Mouse (Mus musculus): ENCODE measurements around the gene Calhm1.

Calhm1 gene

DNA sequence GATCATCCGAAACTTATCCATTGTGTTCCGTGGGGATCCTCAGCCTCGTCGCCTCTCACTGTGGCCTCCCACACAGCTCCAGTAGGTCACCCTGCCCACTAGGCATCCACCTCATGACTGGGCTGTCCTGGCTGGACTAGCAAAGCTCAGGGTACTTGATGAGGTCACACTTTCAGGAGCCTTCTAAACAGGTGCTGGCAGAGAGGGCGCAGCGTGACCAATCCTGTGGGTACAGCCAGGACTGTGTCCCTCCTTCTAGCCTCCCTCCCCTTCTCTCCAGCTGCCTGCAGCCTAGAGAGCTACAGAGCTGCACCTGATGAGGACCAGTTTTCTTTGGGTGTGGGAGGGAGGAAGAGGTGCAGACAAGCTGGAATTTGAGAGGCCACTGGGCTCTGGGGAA lies at the start of gene Calhm1:
Gene Calhm1, minus strand, starts transcription at position 101 of the 400 bp plus-strand sequence.
- no peak for DNase-seq (ENCODE audit: low read depth in 1 of 2, low spot score in 2 of 2)

DNA sequence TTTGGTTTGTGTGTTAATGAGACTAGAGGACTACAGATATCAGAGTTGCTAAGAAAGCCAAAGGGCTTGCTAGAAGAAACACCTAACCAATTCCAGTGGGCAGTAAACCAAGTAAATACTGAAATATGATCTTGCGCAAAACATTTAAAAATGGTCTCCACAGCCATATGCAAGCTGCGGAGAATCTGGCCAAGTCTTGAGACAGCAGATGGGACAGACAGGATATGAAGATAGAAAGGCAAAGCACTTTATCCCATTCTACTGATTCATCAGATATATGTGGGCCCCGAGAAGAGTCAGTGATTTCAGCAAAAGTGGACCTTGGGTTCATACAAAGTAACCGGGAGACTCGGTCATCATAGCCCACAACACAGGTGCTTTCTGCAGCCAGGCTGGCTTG lies 48.1 kb upstream of the Calhm1 start:
- DNase-seq (ENCODE audit: low read depth in 1 of 2, low spot score in 2 of 2) = no peak

DNA sequence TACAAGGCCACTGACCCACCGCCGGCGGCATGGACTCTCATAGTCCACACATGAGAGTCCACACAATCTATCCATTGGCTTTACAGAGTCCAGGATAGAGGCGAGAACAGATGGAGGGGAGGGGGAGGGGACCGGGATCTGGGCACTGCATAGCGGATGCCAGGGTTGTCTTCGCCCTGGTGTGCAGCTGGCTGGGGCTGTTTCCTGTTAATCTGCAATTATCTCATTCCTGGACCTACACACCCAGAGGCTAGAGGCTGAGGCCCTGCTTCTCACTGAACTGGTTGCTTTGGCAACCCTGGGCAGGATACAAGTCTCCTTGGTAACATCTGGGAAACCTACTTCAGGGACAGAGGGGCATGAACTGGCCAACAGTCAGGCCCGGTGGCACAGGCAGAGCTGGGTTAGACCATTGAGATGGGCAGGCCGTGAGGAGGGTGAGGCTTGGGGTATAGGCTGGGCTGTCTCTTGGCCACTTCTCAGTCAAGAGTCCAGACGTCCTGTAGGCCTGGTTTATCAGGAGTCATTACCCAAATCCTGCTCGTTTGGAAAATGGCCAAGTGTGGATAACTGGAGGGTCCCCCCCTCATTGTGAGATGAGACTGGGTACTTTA lies 44.6 kb upstream of the Calhm1 start:
- no peak for DNase-seq (ENCODE audit: low read depth in 1 of 2, low spot score in 2 of 2)

DNA sequence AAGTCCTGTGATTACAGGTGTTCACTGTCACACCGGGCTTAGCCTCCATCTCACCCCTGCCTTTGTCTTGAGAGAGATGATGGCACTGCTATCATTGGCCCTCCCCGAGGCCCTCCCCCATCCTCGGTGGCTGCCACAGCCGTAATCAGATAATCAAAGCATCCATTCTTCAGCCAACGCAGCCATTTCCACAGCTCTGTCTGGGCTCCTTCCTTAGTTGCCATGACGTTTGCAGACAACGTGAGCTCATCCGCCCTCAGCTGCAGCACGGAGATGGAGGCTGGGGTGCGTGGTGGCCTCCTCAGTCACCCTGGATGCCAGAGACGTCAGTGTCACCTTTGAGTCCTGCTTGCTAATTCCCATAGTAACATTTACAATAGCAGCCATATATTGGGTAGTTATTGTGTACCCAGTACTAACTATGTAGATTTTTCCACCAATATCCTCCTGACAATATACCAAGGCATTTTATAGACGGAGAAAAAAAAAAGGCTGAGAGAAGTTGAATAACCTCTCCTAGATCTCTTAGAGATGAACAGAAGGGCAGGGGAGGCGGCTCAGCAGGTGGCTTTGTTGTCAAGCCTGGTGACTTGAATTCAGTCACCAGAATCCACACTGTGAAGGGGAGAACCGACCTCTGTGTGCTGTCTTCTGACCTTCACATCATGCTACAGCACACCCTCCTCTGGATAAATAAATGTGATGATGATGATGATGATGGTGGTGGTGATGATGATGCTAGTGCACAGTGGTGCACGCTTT lies 42.6 kb upstream of the Calhm1 start:
- DNase-seq (ENCODE audit: low read depth in 1 of 2, low spot score in 2 of 2) = no peak

DNA sequence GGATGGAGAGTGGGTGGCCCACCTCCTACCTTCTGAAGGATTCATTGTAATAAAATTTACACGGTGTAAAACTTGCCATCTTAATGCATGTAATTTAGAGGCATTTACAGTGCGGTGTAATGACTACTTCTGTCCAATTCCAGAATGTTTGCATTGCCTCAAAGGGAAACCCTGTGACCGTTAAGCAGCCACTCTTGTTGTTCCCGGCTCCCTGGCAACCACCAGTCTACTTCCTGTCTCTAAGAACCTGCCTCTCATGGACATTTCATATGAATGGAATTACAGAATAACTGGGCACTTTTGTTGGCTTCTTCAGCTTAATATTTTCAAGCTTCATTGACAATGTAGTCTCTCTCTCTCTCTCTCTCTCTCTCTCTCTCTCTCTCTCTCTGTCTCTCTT lies 40.7 kb upstream of the Calhm1 start:
- no peak for DNase-seq (ENCODE audit: low read depth in 1 of 2, low spot score in 2 of 2)

DNA sequence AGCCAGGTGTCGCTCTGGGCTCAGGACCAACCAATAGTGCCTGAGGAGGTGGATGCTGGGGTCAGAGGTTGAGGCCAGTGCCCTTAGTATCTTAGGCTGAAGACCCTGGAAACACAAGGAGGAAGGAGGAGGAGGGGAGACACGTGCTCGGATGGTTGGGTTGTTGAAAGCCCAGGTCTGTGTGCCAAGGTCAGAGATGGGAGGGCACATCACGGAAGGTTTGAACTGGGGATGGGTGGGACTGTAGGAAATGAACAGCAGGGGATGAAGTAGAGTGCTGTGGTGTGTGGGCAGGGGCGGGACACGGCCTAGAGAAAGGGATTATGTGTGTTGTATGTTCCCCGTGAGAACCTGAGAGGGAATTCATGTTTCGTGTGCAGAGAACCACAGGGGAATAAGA lies 40.2 kb upstream of the Calhm1 start:
- DNase-seq (ENCODE audit: low read depth in 1 of 2, low spot score in 2 of 2) = no peak

DNA sequence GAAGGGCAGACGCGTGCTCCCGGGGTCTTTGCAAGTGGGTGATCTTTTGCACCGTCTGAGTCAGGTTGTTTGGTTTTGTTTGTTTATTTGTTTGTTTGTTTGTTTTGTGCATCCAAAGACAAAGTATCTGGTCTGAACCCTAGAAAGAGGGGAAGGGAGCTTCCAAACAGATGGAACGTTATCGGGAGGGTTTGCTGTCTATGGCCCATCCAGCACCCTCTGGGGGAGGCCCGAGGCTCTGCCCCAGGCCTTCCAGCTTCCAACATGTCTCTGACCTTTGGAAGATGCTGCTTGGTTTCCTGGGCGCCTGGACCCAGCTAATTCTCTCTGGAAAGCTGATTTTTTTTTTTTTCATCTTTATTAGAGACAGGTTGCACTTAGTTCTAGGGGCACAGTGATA lies 36.0 kb upstream of the Calhm1 start:
- no peak for DNase-seq (ENCODE audit: low read depth in 1 of 2, low spot score in 2 of 2)

DNA sequence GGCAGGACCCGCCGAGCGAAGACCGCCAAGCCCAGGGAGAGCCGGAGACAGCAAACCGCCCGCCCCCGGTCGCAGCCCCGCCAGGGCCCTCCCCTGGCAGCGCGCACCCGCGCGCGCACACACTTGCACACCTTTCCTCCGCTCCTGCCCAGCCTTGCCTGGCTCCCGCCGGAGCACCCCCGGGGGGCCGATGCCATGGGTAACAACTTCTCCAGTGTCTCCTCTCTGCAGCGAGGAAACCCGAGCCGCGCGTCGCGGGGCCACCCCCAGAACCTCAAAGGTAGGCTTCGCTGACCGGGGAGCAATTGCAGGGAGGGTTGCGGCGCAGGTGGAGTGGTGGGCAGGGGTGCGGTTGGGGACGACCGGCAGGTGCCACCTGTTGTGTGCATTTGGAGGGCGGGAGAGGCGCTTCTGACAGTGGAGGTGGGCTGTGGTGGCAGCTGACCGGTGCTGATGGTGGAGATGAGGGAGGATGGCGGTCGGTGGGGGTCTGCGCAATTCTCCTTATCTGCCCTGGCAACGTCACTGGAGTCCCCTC lies 35.3 kb upstream of the Calhm1 start:
- DNase-seq (ENCODE audit: low read depth in 1 of 2, low spot score in 2 of 2) = no peak

DNA sequence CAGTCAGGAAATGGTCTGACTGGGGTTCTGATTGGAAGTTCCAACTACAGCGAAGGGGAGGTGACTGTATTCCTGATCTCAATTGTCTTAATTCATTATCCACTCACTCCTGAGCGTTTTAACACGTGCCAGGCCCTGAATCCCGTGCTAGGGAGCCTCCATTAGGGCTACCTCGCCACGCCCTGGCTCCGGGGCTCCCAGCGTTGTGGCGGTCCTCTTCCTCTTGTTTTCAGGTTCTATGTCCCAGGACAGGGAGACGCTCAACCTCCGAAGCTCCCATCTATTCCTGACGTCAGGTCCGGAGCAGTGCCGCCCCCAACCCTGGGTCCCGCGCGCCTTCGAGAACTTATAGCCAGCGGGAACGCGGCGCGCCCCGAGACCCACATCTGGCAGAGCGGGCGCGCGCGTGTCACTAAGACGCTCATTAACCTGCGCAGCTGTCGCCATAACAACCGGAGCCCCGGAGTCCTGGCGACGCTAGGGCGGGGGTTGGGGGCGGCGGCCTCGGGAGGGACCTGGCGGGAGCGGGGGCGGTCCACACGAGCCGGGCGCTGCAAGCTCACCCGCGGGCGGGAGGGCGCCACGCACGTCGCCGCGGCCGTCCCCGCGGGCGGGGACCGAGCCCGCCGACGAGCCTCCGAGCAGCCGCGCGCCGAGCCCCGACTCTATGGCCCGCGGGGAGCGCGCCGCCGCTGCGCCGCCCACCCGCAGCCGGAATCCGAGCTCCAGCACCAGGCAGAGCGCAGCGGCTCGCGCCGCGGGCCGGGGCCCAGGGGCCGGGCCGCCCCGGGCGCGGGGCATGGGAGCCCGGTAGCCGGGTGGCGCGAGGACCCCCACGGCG lies 34.6 kb upstream of the Calhm1 start, which contains the start of gene Neurl1a:
Gene Neurl1a, plus strand, starts transcription at position 390 of the 841 bp plus-strand sequence.
- DNase-seq (ENCODE audit: low read depth in 1 of 2, low spot score in 2 of 2) = no peak

DNA sequence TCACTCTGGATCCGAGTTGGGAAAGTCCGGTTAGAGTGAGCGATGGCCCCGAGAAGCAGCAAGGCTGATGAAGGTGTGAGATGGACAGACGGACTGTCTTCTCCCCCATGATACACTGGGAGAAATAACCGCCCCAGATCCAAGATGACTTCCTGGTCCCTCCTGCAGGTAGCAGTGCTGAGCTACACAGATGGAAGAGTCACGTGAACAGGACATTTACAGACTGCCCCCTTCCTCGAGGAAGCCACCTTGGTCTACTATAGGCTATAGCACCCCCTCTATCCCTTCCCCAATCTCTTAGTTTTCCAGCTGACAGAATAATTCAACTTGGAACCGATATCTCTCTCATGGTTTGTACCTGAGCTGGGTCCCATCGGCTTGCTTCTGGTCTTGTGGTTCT lies 33.9 kb upstream of the Calhm1 start:
- DNase-seq (ENCODE audit: low read depth in 1 of 2, low spot score in 2 of 2) = no peak

DNA sequence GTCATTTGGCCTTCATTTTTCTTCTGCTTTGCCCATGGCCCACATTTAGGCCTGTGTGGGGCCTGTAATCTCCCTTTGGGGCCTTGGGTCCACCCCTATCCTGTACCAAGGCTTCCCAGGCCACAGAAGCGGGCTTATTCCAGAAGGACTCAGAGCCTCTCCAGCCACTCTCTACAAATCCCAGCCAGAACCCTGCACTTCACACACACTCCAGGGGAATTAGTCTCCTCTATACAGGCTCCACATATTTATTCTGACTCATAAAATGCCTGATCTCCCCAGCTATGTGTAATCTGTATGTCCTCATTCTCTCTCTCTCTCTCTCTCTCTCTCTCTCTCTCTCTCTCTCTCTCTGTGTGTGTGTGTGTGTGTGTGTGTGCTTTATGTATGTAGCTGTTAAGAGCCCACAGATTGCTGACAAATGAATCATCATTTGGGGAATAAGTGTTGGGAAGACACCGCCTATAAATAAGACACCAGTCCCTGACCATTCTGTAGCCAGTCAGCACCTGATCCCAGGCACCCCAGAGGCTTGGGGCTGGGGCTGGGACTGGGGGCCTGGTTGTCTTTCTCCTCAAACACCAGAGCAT lies 33.0 kb upstream of the Calhm1 start:
- no peak for DNase-seq (ENCODE audit: low read depth in 1 of 2, low spot score in 2 of 2)

DNA sequence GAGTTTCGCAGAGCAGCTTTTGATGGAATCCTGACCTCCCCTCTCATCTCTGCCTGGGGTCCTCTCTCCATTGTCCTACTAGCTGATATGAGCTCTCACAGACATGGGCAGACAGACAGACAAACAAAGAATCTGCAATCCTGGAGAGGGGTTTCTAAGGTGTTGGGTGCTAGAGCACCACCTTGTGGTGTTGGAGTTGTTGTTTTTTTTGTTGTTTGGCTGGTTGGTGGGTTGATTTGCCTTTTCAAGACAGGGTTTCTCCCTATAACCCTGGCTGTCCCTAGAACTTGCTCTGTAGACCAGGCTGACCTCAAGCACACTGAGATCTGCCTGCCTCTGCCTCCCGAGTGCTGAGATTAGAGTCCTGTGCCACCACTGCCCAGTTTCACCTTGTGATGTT lies 31.4 kb upstream of the Calhm1 start:
- no peak for DNase-seq (ENCODE audit: low read depth in 1 of 2, low spot score in 2 of 2)

DNA sequence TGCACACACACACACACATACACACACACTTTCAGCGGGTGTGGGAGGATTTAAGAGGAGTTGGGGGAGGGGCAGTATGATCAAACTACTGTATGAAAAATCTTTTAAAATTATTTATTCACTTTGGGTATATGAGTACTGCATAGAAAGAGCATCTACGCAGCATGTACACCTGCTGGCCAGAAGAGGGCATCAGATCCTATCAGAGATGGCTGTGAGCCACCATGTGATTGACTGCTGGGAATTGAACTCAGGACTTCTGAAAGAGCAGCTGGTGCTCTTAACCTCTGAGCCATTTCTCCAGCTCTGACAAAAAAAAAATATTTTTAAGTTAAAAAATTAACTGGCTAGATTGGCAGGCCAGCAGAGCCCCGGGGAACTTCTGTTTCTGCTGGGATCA lies 30.5 kb upstream of the Calhm1 start:
- DNase-seq (ENCODE audit: low read depth in 1 of 2, low spot score in 2 of 2) = no peak

DNA sequence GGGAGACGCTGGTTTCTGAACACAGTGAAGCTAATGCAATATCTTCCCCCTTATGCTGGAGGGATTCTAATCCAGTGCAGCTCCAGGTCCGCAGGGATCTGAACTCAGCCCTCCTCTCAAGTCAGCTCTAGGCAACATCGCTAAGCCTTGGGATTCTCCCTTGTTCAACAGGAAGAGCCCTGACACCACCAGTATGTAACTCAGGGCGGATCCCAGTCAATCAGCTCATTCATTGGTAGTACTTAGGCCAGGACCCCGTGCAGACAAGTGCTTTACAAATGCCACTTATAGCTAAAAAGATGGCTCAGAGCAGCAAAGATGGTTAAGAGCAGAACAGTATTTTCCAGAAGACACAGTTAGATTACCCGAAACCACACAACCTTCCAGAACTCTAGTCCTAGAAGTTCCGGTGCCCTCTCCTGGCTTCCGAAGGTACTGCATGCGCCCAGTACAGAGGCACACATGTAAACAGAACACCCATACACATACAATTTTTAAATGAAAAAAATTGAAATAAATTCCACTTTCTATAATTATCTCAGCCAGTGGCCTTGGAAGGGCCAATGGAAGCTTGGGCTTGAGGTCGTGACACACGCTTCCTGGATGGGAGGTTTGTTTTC lies 24.8 kb upstream of the Calhm1 start:
- DNase-seq (ENCODE audit: low read depth in 1 of 2, low spot score in 2 of 2) = peak; percentile 38 to 78

DNA sequence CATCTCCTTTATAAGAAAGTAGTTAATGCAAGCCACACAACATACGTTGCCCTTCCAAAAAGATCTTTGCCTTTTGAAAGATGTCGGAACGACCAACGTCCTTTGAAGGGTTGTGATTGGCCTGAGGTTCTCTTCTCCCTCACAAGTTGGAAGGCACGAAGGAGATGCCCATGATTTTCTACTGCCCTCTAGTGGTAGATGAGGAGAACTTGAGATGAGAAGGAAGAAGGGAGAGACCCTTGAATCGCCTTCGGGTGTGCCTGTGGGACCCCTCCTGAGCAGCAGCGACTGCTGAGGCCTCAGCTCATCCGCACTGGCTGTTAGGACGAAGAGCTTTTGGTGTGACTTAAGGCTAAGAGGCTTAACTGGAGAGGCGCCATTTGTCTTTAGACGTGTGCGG lies 24.2 kb upstream of the Calhm1 start:
- DNase-seq (ENCODE audit: low read depth in 1 of 2, low spot score in 2 of 2) = peak in 1 of 2 experiments; percentile 30

DNA sequence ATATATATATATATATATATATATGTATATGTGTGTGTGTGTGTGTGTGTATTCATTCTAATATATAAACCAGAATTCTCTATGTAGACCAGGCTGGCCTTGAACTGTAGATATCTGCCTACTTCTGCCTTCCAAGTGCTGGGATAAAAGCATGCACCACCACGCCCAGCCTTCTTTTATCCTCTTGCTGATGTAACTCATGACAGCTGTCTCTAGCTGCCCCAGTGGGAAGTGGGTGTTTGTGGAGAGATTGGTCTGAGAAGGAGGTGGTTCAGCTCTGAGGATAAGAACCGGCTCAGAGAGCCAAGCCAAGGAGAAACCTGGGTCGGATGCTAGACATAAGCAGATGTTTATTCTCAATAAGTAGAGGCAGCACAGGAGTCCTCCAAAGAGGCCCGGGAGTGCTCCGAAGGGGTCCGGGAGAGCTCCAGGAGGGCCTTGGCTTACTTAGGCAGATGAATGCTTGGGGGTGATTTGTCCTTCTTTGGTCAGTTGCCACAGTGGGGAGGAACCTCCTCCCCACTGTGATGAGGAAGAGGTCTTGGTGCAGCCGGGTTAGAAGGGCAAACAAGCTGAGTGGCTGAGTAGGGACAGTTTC lies 23.7 kb upstream of the Calhm1 start:
- no peak for DNase-seq (ENCODE audit: low read depth in 1 of 2, low spot score in 2 of 2)

DNA sequence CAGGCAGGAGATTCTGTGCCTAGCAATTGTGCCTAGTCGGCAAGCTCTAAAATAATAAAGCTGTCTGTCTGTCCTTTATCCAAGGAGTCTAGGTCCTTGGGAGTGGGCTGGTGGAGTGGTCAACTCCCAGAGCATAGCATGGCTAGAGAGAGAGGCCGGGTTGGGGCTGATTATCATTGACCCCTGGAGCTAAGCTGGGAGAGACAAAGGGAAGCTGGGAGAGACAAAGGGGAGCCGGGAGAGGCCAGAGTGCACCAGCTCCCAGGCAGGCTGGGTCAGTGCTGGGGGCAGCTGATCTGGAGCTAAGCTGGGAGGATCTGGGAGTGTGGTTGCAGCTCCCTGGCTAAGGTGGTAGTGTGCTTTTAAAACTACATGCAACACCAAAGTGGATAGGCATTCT lies 22.7 kb upstream of the Calhm1 start:
- no peak for DNase-seq (ENCODE audit: low read depth in 1 of 2, low spot score in 2 of 2)

DNA sequence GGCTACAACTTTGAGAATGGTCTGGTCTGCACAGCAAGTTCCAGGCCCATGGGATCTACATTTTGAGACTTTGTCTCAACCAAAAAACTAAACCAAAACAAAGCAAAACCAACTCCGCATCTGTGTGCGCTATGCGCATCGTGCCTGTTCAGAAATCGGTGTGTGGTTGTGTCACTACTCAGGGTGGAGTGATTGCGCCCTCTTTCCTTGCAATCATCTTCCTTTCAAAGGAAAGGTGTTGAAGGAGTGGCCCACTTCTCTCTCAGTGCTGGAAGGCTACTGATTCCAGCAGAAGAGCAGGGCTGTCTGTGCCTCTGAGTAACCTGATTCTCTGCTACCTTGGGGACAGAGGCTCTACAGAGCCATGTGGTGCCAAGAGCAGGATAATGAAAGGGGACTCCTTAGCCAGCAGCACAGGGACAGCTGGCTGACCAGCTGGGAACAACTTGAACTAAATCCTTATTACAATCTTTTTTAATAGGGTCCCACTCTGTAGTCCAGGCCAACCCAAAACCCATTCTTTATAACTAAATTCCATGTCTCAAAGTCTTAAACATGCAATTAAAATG lies 19.2 kb upstream of the Calhm1 start:
- DNase-seq (ENCODE audit: low read depth in 1 of 2, low spot score in 2 of 2) = no peak

DNA sequence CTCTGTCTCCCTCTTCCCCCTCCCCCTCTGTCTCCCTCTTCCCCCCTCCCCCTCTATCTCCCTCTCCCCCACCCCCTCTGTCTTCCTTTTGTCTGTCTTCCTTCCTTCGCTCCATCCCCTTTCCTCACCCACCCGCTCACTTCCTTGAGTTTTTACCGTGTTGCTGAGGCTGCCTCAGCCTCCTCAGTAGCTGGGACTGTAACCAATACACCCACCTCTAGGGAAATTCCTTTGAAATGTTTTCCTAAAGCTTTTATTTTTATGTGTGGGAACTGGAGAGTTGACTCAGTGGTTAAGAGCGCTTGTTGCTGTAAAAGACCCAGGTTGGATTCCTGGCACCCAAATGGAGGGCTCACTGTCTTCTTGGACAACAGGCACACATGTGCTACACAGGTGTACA lies 17.6 kb upstream of the Calhm1 start:
- DNase-seq (ENCODE audit: low read depth in 1 of 2, low spot score in 2 of 2) = no peak

DNA sequence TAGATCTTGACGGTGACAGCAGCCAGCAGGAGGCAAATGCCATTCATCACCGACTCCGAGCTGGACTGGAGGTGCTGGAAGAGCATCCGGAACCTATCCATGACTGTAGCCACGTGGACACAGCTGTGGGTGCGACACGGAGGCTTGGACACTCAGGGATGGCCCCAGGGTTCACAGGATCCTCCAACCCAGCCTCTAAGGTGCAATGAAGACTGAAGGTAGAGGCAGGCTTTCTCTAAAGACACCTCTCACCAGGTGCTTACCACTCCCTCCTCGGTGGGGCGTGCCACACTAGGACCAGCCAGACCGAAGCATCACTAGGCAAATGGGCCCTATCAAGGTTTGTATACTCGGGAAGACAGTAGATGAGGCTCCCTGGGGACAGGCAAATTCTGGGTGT lies 13.6 kb upstream of the Calhm1 start, which contains the start of gene Calhm3:
Gene Calhm3, minus strand, starts transcription at position 101 of the 400 bp plus-strand sequence.
- no peak for DNase-seq (ENCODE audit: low read depth in 1 of 2, low spot score in 2 of 2)
